Mouse (Mus musculus) spleen, postnatal 36 days (tissue): ENCODE data around the gene Zdhhc23.

Source experiments
- DNase-seq, 2 experiments: peaks; one replicate each; pipeline ENCODE4 v3.0.0; 2022; ENCODE audit warnings: low spot score in 2 of 2, mixed read lengths in 1 of 2

Zdhhc23 gene

GRCm38 (mm10) chr16:43970426-43970825 is 9.2 kb downstream of the Zdhhc23 start:
- DNase-seq = no peak

DNA sequence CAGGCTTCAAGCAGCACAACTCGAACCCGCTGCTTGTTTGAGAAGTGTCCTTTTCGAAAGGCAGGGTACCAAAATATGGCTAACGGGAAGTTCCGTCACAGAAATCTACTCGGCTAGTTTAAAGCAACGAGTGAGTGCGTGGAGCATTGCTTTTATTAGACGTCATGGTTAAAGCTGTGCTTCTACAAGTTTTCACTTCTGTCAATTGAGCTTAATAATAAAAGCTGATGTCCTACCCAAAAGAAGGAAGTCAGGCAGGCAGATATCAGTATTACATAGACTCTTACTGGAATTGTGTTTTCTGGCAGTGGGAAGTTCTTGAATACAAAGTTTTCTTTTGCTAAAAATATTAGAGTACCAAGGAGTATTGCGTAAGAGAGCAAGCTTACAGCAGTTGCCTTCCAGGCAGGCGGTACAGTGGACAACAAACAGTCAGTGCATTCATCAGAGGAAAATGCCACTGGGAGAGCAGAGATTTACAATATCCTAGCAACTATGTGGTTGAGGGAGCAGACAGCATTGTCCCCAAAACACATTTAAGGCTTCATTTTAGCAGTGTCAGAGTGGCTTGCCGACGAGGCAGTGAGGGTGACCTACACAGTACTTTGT is 13.7 kb downstream of the Zdhhc23 start:
- no peak for DNase-seq

DNA sequence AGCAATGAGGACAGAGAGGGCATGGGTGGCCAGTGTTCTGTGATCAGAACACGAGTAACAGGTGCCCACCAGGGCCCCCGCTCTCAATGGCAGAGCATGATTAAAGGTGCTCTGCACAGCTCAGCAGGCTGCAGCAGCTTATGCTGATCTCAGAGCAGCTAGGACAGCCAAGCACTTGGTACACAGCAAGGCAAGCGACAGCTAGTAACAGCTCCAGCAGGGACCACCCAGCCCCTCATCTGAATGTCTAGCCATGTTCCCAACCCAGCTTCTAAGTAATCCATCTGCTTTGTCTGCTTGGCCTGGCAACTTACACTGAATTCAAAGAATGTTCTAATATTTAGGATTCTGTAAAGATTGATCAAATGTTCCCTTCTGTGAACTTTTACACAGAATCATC is 15.8 kb downstream of the Zdhhc23 start:
- no peak for DNase-seq

DNA sequence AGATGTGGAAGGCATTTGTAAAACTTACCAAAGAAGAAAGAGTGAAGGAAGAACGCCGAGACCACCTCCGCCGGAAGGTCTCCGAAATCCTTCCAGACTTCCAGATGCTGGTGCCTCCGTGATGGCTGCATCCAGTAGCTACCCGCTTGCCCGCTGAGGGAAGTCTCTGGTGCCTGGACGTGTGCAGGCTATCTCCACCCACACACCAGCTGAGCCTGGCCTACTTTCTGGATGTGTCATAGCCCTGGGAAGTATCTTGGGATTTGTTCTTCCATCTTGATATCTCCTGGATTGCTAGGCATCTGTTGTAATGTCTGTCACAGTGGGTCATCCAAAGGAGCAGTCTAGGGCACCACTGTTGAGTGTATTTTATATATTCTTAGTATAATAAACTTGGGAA is 16.3 kb downstream of the Zdhhc23 start:
- DNase-seq = no peak

- no peak for DNase-seq
These were observed 21.6 kb downstream of the Zdhhc23 start for GRCm38 (mm10) chr16:43958038-43958437.

GRCm38 (mm10) chr16:43954913-43955312 is 24.7 kb downstream of the Zdhhc23 start:
- peak; percentile 47 to 54 for DNase-seq

DNA sequence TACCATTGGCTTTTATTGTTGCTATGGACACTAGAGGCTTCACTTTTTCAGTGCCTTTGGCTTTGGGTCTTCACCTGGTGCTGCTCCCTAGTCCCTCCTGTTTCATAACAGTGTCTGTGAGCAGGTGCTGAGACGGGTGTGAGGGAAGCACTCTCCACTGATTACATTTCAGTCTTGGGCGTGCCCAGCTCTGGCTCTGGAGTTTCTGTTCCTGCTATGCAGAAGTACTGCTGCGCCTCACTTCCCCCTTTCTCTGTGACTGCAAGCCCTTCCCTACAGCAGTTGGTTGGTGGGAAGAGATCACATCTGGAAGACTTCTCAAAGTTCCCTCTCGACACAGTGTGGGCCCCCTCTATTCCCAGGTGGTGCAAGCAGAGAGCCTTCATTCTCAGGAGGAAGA is 28.0 kb downstream of the Zdhhc23 start:
- peak; percentile 84 for DNase-seq

DNA sequence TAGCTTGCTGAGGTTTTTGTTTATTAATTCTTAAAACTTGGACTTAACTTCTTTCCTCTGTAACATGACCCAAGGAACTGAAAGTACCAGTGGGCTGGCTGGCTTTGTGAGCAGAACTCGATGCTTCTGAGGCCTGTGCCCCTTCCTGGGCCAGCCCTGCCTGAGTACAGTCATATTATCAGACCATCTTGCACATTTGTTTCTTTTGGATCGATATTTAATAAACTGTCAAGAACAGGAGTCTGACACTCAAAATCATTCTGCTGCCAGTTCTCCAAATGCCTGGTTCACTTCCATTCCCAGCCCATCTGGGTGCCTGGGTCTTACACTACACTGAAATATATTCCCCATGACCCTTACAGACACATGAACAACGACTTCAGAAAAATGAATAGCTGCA is 33.7 kb downstream of the Zdhhc23 start:
- no peak for DNase-seq

GRCm38 (mm10) chr16:43945351-43945750 is 34.2 kb downstream of the Zdhhc23 start:
- DNase-seq = no peak

DNA sequence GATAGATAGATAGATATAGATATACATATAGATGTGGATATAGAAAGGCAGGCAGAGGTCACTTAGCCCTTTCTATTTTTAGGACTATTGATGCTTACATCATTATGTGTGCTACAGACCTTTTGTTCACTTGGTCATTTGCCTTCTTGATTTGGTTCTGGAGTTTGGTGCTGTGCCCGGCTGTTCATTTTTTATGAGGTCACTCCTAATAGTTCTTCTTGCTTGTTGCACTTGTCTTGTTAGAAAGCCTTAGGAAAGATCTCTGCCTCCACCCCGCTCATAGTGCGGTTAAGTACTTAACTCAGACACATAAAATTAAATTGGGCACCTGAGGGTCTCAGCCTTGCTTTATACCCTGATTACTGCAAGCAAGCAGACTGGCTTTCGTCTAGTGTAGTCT is 38.7 kb downstream of the Zdhhc23 start:
- no peak for DNase-seq

- no peak for DNase-seq
These were observed 43.7 kb downstream of the Zdhhc23 start for GRCm38 (mm10) chr16:43935892-43936291.

GRCm38 (mm10) chr16:43935367-43935766 is 44.2 kb downstream of the Zdhhc23 start:
- DNase-seq = no peak

DNA sequence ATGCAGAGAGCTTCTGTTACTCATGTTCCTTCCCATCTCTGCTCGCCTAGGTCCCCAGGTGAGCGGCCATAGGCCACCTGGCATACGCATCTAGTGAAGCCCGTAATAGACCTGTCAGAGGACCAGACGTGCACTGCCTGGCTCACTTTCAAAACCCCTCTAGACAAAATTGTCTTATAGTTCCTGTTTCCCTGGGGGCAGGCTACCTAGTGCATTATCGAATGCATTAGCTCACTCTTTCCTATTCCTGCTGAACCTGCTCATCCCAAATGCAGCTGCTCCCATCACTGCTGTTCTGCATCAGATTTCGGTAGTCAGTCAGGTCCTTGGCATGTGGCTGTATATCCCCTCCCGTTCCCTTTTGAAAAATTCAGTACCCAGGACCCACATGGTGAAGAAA is 44.7 kb downstream of the Zdhhc23 start:
- no peak for DNase-seq

GRCm38 (mm10) chr16:43933041-43933440 is 46.5 kb downstream of the Zdhhc23 start:
- no peak for DNase-seq

GRCm38 (mm10) chr16:43932319-43932718 is 47.3 kb downstream of the Zdhhc23 start:
- no peak for DNase-seq

GRCm38 (mm10) chr16:43931502-43931901 is 48.1 kb downstream of the Zdhhc23 start:
- no peak for DNase-seq

- no peak for DNase-seq
These were observed 49.0 kb downstream of the Zdhhc23 start for GRCm38 (mm10) chr16:43930577-43930976.

DNA sequence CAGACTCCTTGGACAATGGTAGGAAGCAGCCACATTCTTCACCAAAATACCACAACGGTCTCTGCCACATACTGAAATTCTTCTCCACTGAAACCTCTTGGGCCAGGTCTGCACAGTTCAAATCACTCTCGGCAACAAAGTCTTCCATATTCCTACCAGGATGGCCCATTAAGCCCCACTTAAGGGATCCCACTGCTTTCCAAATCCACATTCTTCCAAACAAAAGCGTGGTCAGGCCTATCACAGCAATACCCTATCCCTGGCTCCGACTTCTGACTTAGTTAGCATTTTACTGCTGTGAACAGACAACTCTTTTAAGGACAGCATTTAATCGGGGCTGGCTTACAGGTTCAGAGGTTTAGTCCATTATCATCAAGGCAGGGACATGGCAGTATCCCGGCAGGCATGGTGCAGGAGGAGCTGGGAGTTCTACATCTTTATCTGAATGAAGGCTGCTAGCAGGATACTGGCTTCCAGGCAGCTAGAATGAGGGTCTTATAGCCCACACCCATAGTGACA is 53.2 kb downstream of the Zdhhc23 start, which contains the start of gene Qtrt2:
Qtrt2 (minus strand) TSS at position 469 of the 519 bp plus-strand sequence.
- no peak for DNase-seq

DNA sequence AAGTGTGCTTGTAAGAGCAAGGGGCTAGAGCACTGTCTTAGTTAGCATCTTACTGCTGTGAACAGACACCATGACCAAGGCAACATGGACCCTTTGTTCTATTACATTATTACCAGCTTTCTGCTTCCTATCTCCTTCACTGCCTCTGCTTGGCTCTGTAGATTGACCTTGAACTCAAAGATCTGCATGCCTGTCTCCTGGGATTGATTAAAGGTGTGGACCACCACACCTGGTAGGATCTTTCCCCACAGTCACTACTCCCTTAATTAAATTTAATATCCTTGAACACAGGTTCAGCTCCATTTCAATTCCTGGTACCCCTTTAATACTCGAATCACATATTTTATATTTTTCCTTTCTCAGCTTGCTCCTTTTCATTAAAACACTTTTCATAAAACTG is 53.7 kb downstream of the Zdhhc23 start:
- DNase-seq = no peak

DNA sequence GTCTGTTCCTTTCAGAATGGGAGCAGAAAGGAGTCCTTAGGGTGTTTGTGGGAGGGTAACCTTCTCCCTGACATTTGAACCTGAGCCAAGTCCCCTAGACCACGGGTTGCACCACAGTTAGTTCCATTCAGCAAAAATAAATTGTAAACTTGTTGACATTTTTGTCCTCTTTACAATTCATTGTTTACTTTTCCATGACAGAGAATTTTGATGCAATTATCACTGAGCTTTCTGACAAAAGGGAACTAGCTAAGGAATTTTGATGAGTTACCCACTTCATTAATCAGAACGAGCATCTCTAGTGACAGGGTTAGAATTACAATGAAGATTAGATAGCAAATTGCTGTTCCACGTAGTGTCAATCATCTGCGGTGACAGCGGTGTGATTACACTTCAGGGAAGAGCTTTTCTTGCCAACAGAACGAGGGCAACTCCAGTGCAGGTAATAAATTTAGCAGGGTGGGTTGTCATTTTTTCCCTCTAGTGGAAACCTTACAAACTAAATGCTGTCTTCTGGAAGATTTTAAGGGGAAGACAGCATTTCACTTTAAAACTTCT is 54.5 kb downstream of the Zdhhc23 start:
- no peak for DNase-seq

GRCm38 (mm10) chr16:43922630-43923029 is 57.0 kb downstream of the Zdhhc23 start:
- no peak for DNase-seq

DNA sequence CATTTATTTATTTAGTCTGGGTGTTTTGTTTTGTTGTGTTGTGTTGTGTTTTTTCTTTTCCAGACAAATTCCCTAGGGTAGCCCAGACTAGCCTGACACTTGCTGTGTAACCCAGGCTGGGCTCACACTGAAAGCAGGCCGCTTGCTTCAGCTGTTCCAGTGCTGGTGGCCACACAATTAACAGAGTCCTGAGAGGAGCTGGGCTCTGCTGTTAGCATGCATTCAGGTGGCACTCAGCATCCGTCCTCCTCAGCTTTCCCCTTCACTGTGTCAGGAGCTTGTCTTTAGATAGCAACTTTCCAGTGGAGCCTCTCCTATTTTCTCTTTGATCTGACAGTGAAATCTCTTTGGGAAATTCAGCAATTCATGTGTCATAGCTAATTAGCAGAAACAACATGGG is 57.6 kb downstream of the Zdhhc23 start:
- no peak for DNase-seq

DNA sequence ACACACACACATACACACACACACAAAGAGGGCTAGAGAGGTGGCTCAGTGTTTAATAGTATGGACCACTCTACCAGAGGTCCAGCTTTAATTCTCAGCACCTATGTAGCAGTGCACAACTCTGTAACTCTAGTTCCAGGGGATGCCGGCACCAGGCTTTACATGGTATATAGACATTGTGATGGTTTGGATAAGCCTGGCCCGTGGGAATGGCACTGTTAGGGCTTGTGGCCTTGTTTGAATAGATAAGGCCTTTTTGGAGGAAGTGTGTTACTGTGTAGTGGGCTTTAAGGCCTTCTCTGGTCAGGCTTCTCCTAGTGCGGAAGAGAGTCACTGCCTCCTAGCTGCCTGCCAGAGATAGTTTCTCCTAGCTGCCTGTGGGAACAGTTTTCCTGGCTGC is 60.7 kb downstream of the Zdhhc23 start:
- no peak for DNase-seq
